Mouse (Mus musculus) neural tube, embryonic 14.5 days (tissue): ENCODE measurements at regions not wholly inside any gene's neighbourhood (a gene's known extent, or its start where the extent isn't known, plus 50 kb on each side); places are given as distances from the start of the nearest gene placed in this dataset.

Source experiments
- ATAC-seq: fragments of 200-750 bp; cut with Nextera tagmentation; 2 replicates; pipeline ENCODE4 v1.8.0; 2017; ENCODE audit warnings: low read depth, mild to moderate bottlenecking, moderate TSS enrichment, moderate library complexity
- H3K27ac ChIP-seq: fragments of 300-500 bp; sonication (generic); 2 replicates; pipeline ENCODE4 v1.5.1; 2014; ENCODE audit warnings: low read depth, mild to moderate bottlenecking, control low read depth, low read length, moderate library complexity, mixed read lengths
- H3K27me3 ChIP-seq: fragments of 300-500 bp; sonication (generic); 2 replicates; pipeline ENCODE4 v1.6.1; 2014; ENCODE audit warnings: low read length; ENCODE audit not compliant: control insufficient read depth, insufficient read depth
- H3K36me3 ChIP-seq: fragments of 300-500 bp; sonication (generic); 2 replicates; pipeline ENCODE4 v1.6.1; 2014; ENCODE audit warnings: low read length, mixed read lengths; ENCODE audit not compliant: control insufficient read depth, insufficient read depth
- H3K4me1 ChIP-seq: fragments of 300-500 bp; sonication (generic); 2 replicates; pipeline ENCODE4 v1.6.1; 2014; ENCODE audit warnings: low read length; ENCODE audit not compliant: control insufficient read depth, insufficient read depth
- H3K4me2 ChIP-seq: fragments of 300-500 bp; sonication (generic); 2 replicates; pipeline ENCODE4 v1.6.1; 2014; ENCODE audit warnings: mild to moderate bottlenecking, low read depth, low read length, control low read depth
- H3K4me3 ChIP-seq: fragments of 300-500 bp; sonication (generic); 2 replicates; pipeline ENCODE4 v1.5.1; 2014; ENCODE audit warnings: low read depth, low read length, control low read depth, mixed read lengths
- H3K9ac ChIP-seq: fragments of 300-500 bp; sonication (generic); replicated peaks from 2 replicates; pipeline ENCODE4 v1.6.1; 2014; ENCODE audit warnings: low read depth, mild to moderate bottlenecking, control low read depth, low read length, mixed read lengths
- H3K9me3 ChIP-seq: fragments of 300-500 bp; sonication (generic); 2 replicates; pipeline ENCODE4 v1.6.1; 2016; ENCODE audit warnings: low read length; ENCODE audit not compliant: control insufficient read depth
- WGBS: fragments of 180-500 bp; shearing (Covaris S2); extraction: QIAGEN DNeasy Blood & Tissue Kit; methylation state at CpG from one replicate; pipeline ENCODE4 v1.1.7; 2014; 5-methylcytosine and 5-hydroxymethylcytosine counted together

- WGBS: 87% methylated on average over 9 of the region's 9 CpGs
- Histone ChIP-seq H3K9ac (no peak overlapping the region), H3K4me2 (no peak overlapping the region), H3K36me3 (no peaks in the 10 kb centered on the region), H3K27ac (no peak overlapping the region), H3K4me3 (no peak overlapping the region), H3K4me1 (no peaks in the 10 kb centered on the region), H3K27me3 (no peaks in the 10 kb centered on the region), H3K9me3 (no peaks in the 10 kb centered on the region)
- no peak for ATAC-seq
Observed at GRCm38 (mm10) chr15:97501420-97501819, 204.2 kb downstream of the Rpap3 start.

GRCm38 (mm10) chr15:97499821-97500385 is 205.7 kb downstream of the Rpap3 start:
- no peak overlapping the region for H3K27ac ChIP-seq
- H3K4me3 ChIP-seq: no peak overlapping the region
- ATAC-seq: no peak
- H3K27me3 ChIP-seq: no peaks in the 10 kb centered on the region
- H3K36me3 ChIP-seq: no peaks in the 10 kb centered on the region
- H3K9me3 ChIP-seq: no peaks in the 10 kb centered on the region
- 78% methylated on average over 4 of the region's 4 CpGs for WGBS
- no peak overlapping the region for H3K9ac ChIP-seq
- H3K4me1 ChIP-seq: no peaks in the 10 kb centered on the region
- no peak overlapping the region for H3K4me2 ChIP-seq

GRCm38 (mm10) chr15:97499240-97499639 is 206.4 kb downstream of the Rpap3 start:
- Histone ChIP-seq H3K4me1 (no peaks in the 10 kb centered on the region), H3K4me3 (no peak overlapping the region), H3K4me2 (no peak overlapping the region), H3K36me3 (no peaks in the 10 kb centered on the region), H3K27me3 (no peaks in the 10 kb centered on the region), H3K9ac (no peak overlapping the region), H3K27ac (no peak overlapping the region), H3K9me3 (no peaks in the 10 kb centered on the region)
- 89% methylated on average over 5 of the region's 5 CpGs for WGBS
- no peak for ATAC-seq

GRCm38 (mm10) chr15:97498375-97498774 is 207.2 kb downstream of the Rpap3 start:
- Histone ChIP-seq H3K4me3 (no peak overlapping the region), H3K4me1 (no peaks in the 10 kb centered on the region), H3K9ac (no peak overlapping the region), H3K36me3 (no peaks in the 10 kb centered on the region), H3K27ac (no peak overlapping the region), H3K27me3 (no peaks in the 10 kb centered on the region), H3K9me3 (no peaks in the 10 kb centered on the region), H3K4me2 (no peak overlapping the region)
- ATAC-seq: no peak
- WGBS: 87% methylated on average over 3 of the region's 3 CpGs

GRCm38 (mm10) chr15:97496026-97496425 is 209.6 kb downstream of the Rpap3 start:
- H3K4me3 ChIP-seq: no peak overlapping the region
- H3K27me3 ChIP-seq: no peaks in the 10 kb centered on the region
- H3K4me1 ChIP-seq: no peaks in the 10 kb centered on the region
- H3K27ac ChIP-seq: no peak overlapping the region
- H3K36me3 ChIP-seq: no peaks in the 10 kb centered on the region
- ATAC-seq: no peak
- H3K9ac ChIP-seq: no peak overlapping the region
- H3K4me2 ChIP-seq: no peak overlapping the region
- no peaks in the 10 kb centered on the region for H3K9me3 ChIP-seq
- WGBS: 73% methylated on average over 3 of the region's 3 CpGs

- WGBS: 89% methylated on average over 5 of the region's 5 CpGs
- no peaks in the 10 kb centered on the region for H3K4me1 ChIP-seq
- ATAC-seq: no peak
- H3K27me3 ChIP-seq: no peaks in the 10 kb centered on the region
- no peak overlapping the region for H3K4me2 ChIP-seq
- no peak overlapping the region for H3K4me3 ChIP-seq
- no peaks in the 10 kb centered on the region for H3K9me3 ChIP-seq
- no peak overlapping the region for H3K9ac ChIP-seq
- H3K27ac ChIP-seq: no peak overlapping the region
- no peaks in the 10 kb centered on the region for H3K36me3 ChIP-seq
Observed at GRCm38 (mm10) chr15:97493340-97493739, 212.3 kb downstream of the Rpap3 start.

GRCm38 (mm10) chr15:97491796-97492195 is 213.8 kb downstream of the Rpap3 start:
- H3K27me3 ChIP-seq: no peaks in the 10 kb centered on the region
- H3K4me1 ChIP-seq: no peaks in the 10 kb centered on the region
- no peak overlapping the region for H3K9ac ChIP-seq
- no peaks in the 10 kb centered on the region for H3K36me3 ChIP-seq
- WGBS: 84% methylated on average over 7 of the region's 7 CpGs
- no peak for ATAC-seq
- no peaks in the 10 kb centered on the region for H3K9me3 ChIP-seq
- no peak overlapping the region for H3K4me2 ChIP-seq
- H3K4me3 ChIP-seq: no peak overlapping the region
- no peak overlapping the region for H3K27ac ChIP-seq

GRCm38 (mm10) chr15:97487425-97487824 is 218.2 kb downstream of the Rpap3 start:
- Histone ChIP-seq H3K36me3 (no peaks in the 10 kb centered on the region), H3K27ac (no peak overlapping the region), H3K9ac (no peak overlapping the region), H3K9me3 (no peaks in the 10 kb centered on the region), H3K4me3 (no peak overlapping the region), H3K27me3 (no peaks in the 10 kb centered on the region), H3K4me2 (no peak overlapping the region), H3K4me1 (no peaks in the 10 kb centered on the region)
- no peak for ATAC-seq
- WGBS: 98% methylated on average over 2 of the region's 2 CpGs

- no peak overlapping the region for H3K27ac ChIP-seq
- no peak overlapping the region for H3K9ac ChIP-seq
- H3K4me1 ChIP-seq: no peaks in the 10 kb centered on the region
- H3K27me3 ChIP-seq: no peaks in the 10 kb centered on the region
- H3K4me2 ChIP-seq: no peak overlapping the region
- no peaks in the 10 kb centered on the region for H3K36me3 ChIP-seq
- no peak overlapping the region for H3K4me3 ChIP-seq
- 89% methylated on average over 15 of the region's 15 CpGs for WGBS
- no peaks in the 10 kb centered on the region for H3K9me3 ChIP-seq
- no peak for ATAC-seq
Observed at GRCm38 (mm10) chr15:97471986-97472779, 225.1 kb upstream of the Amigo2 start.
